Mouse (Mus musculus) cerebellum, adult 2 months (tissue): ENCODE measurements around the gene Ggt1. TPM values are rescaled to one million over a fixed set of nuclear protein-coding genes. Genes with fewer than 3 reads are reported as not detected.

ENCODE experiments used
- DNase-seq, 2 experiments: peaks; one replicate each; pipeline ENCODE4 v3.0.0; 2021
- H3K27ac ChIP-seq: fragments of 200-500 bp; 2 replicates; pipeline ENCODE4 v1.5.1; 2012; ENCODE audit warnings: low read length, control low read depth, inconsistent platforms; ENCODE audit not compliant: insufficient read depth
- H3K27me3 ChIP-seq: fragments of 200-500 bp; 2 replicates; pipeline ENCODE4 v1.6.1; 2012; ENCODE audit warnings: inconsistent platforms, mild to moderate bottlenecking, low read length, moderate library complexity; ENCODE audit not compliant: control insufficient read depth, insufficient read depth
- H3K4me1 ChIP-seq: fragments of 200-500 bp; 2 replicates; pipeline ENCODE4 v1.6.1; 2011; ENCODE audit warnings: low read length; ENCODE audit not compliant: control insufficient read depth, insufficient read depth
- H3K4me3 ChIP-seq: fragments of 200-500 bp; replicated peaks from 2 replicates; pipeline ENCODE3; 2011; ENCODE audit warnings: mild to moderate bottlenecking, low read depth, low read length, control low read depth; ENCODE audit not compliant: insufficient read depth
- CTCF ChIP-seq: fragments of 200-500 bp; IDR thresholded peaks from 2 replicates; pipeline ENCODE4 v1.5.1; 2011; ENCODE audit warnings: low read depth, mild to moderate bottlenecking, control low read depth, low read length, moderate library complexity, borderline replicate concordance; ENCODE audit not compliant: insufficient read depth
- POLR2A ChIP-seq: fragments of 200-500 bp; IDR thresholded peaks from 2 replicates; pipeline ENCODE4 v1.6.1; 2011; ENCODE audit warnings: low read length, control low read depth, borderline replicate concordance; ENCODE audit not compliant: insufficient read depth
- WGBS: fragments of 180-500 bp; shearing (Covaris S2); methylation state at CpG from one replicate; pipeline ENCODE4 v1.1.7; 2018; 5-methylcytosine and 5-hydroxymethylcytosine counted together
- polyA plus RNA-seq: library from polyadenylated mRNA; depleted of rRNA; stranded (reverse); fragments of >200 nt; gene quantifications from 2 replicates; pipeline ENCODE4 v1.2.3, GENCODE M21; 2012; rRNA removed

Gene Ggt1
- polyA plus RNA-seq, 1 experiment, result 3.5 TPM

DNA sequence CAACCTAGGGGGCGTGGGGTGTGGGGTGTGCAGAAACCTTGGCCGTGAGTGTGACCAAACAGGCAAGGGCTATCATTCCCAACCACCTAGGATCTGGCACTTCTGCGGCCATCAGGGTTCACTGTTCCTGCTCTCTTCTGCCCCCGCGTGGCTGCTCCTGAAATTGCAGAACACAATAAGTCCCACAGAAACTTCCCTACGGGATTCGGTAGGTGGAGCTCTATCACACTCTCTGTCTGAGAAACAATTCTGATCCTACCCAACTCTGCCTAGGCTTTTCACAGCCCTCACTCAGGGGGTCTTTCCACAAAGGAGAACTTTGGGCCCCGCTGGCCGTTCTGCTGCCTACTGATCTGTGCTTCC lies 74.3 kb downstream of the Ggt1 start:
- no peak overlapping the region for H3K4me3 ChIP-seq
- no peaks in the 10 kb centered on the region for H3K4me1 ChIP-seq
- DNase-seq, result peak; percentile 87 to 95
- TF ChIP-seq CTCF (peak; percentile 99), POLR2A (no peak)
- no peak overlapping the region for H3K27ac ChIP-seq
- 5% methylated on average over 9 of the region's 9 CpGs for WGBS
- H3K27me3 ChIP-seq, result no peaks in the 10 kb centered on the region

Other genes starting within 250 kb of the Ggt1 start
- 2.5 and 3.1 TPM in 2 replicates for gene Adora2a, start 244.7 kb upstream of the Ggt1 start, polyA plus RNA-seq
- 0.20 and 0.33 TPM in 2 replicates for gene Upb1, start 160.5 kb upstream of the Ggt1 start, polyA plus RNA-seq
- 57.8 and 59.5 TPM in 2 replicates for gene Snrpd3, start 44.1 kb upstream of the Ggt1 start, polyA plus RNA-seq
- 20.7 and 21.5 TPM in 2 replicates for gene Gucd1, start 43.6 kb upstream of the Ggt1 start, polyA plus RNA-seq
- 22.3 and 23.8 TPM in 2 replicates for gene Lrrc75b, start 1.3 kb upstream of the Ggt1 start, polyA plus RNA-seq
- 4.0 and 6.2 TPM in 2 replicates for gene Ggt5, start 27.7 kb downstream of the Ggt1 start, polyA plus RNA-seq
- gene Susd2, start 82.4 kb downstream of the Ggt1 start, polyA plus RNA-seq, result 18.5 and 22.0 TPM in 2 replicates
- 48.6 and 62.2 TPM in 2 replicates for gene Cabin1, start 202.7 kb downstream of the Ggt1 start, polyA plus RNA-seq
- gene Ddt, start 211.8 kb downstream of the Ggt1 start, polyA plus RNA-seq, result 146 and 151 TPM in 2 replicates
- gene Gm20441, start 219.3 kb downstream of the Ggt1 start, polyA plus RNA-seq, result not detected in 2 replicates
- 8.5 and 8.7 TPM in 2 replicates for gene Gstt3, start 219.8 kb downstream of the Ggt1 start, polyA plus RNA-seq
- 37.6 and 40.1 TPM in 2 replicates for gene Gstt1, start 237.0 kb downstream of the Ggt1 start, polyA plus RNA-seq